Mouse (Mus musculus): ENCODE results near the gene Ncoa4. TPM values are rescaled to one million over a fixed set of nuclear protein-coding genes. Genes with fewer than 3 reads are reported as not detected.
"Not testable (repeated sequence)": the region's sequence is repeated elsewhere in the genome, so short reads cannot be mapped to it uniquely, and the experiment has no call there.

Gene Ncoa4
- polyA plus RNA-seq, 1 experiment from 2014 or later, result 117 TPM

- Histone ChIP-seq H3K4me1 (ENCODE audit: control insufficient read depth, insufficient read depth, low read length) (no peaks in the 10 kb centered on the region), H3K27ac (ENCODE audit: low read depth, low read length) (no peak overlapping the region), H3K4me3 (ENCODE audit: low read depth, low read length) (no peak overlapping the region), H3K9me3 (ENCODE audit: control insufficient read depth, low read length) (no peaks in the 10 kb centered on the region), H3K36me3 (ENCODE audit: control insufficient read depth, insufficient read depth, low read length) (peaks cover 28% of the 10 kb centered on the region), H3K4me2 (ENCODE audit: low read depth, low read length) (no peak overlapping the region), H3K9ac (replicated peaks; ENCODE audit: low read depth, low read length) (no peak overlapping the region), H3K27me3 (ENCODE audit: control insufficient read depth, insufficient read depth, low read length) (no peaks in the 10 kb centered on the region)
- ATAC-seq (ENCODE audit: low read depth), result no peak
- 91% methylated on average over 10 of the region's 10 CpGs for WGBS
These were observed 19.9 kb downstream of the Ncoa4 start for GRCm38 (mm10) chr14:32179393-32180195.

GRCm38 (mm10) chr14:32180861-32181260 lies 21.2 kb downstream of the Ncoa4 start:
- 91% methylated on average over 6 of the region's 6 CpGs for WGBS
- Histone ChIP-seq H3K4me2 (ENCODE audit: low read depth, low read length) (no peak overlapping the region), H3K4me1 (ENCODE audit: control insufficient read depth, insufficient read depth, low read length) (no peaks in the 10 kb centered on the region), H3K27ac (ENCODE audit: low read depth, low read length) (no peak overlapping the region), H3K36me3 (ENCODE audit: control insufficient read depth, insufficient read depth, low read length) (peaks cover 36% of the 10 kb centered on the region), H3K9ac (replicated peaks; ENCODE audit: low read depth, low read length) (no peak overlapping the region), H3K9me3 (ENCODE audit: control insufficient read depth, low read length) (no peaks in the 10 kb centered on the region), H3K4me3 (ENCODE audit: low read depth, low read length) (no peak overlapping the region), H3K27me3 (ENCODE audit: control insufficient read depth, insufficient read depth, low read length) (no peaks in the 10 kb centered on the region)
- ATAC-seq (ENCODE audit: low read depth), result no peak

- ATAC-seq (ENCODE audit: low read depth), result no peak
- Histone ChIP-seq H3K27ac (ENCODE audit: low read depth, low read length) (no peak overlapping the region), H3K4me3 (ENCODE audit: low read depth, low read length) (no peak overlapping the region), H3K9me3 (ENCODE audit: control insufficient read depth, low read length) (no peaks in the 10 kb centered on the region), H3K27me3 (ENCODE audit: control insufficient read depth, insufficient read depth, low read length) (no peaks in the 10 kb centered on the region), H3K4me1 (ENCODE audit: control insufficient read depth, insufficient read depth, low read length) (no peaks in the 10 kb centered on the region), H3K36me3 (ENCODE audit: control insufficient read depth, insufficient read depth, low read length) (peaks cover 64% of the 10 kb centered on the region), H3K4me2 (ENCODE audit: low read depth, low read length) (no peak overlapping the region), H3K9ac (replicated peaks; ENCODE audit: low read depth, low read length) (no peak overlapping the region)
- 98% methylated on average over 4 of the region's 4 CpGs for WGBS
These were observed 24.2 kb downstream of the Ncoa4 start for GRCm38 (mm10) chr14:32183846-32184245.

- Histone ChIP-seq H3K9me3 (ENCODE audit: control insufficient read depth, low read length) (no peaks in the 10 kb centered on the region), H3K36me3 (ENCODE audit: control insufficient read depth, insufficient read depth, low read length) (peaks cover 50% of the 10 kb centered on the region), H3K9ac (replicated peaks; ENCODE audit: low read depth, low read length) (no peak overlapping the region), H3K4me2 (ENCODE audit: low read depth, low read length) (no peak overlapping the region), H3K27me3 (ENCODE audit: control insufficient read depth, insufficient read depth, low read length) (no peaks in the 10 kb centered on the region), H3K27ac (ENCODE audit: low read depth, low read length) (no peak overlapping the region), H3K4me1 (ENCODE audit: control insufficient read depth, insufficient read depth, low read length) (no peaks in the 10 kb centered on the region), H3K4me3 (ENCODE audit: low read depth, low read length) (no peak overlapping the region)
- no peak for ATAC-seq (ENCODE audit: low read depth)
- 90% methylated on average over 6 of the region's 6 CpGs for WGBS
These were observed 31.1 kb downstream of the Ncoa4 start for GRCm38 (mm10) chr14:32190627-32191391.

- H3K4me2 ChIP-seq (ENCODE audit: low read depth, low read length), result no peak overlapping the region
- H3K9ac ChIP-seq (replicated peaks; ENCODE audit: low read depth, low read length), result no peak overlapping the region
- H3K36me3 ChIP-seq (ENCODE audit: control insufficient read depth, insufficient read depth, low read length), result peaks cover 43% of the 10 kb centered on the region
- H3K9me3 ChIP-seq (ENCODE audit: control insufficient read depth, low read length), result no peaks in the 10 kb centered on the region
- no peaks in the 10 kb centered on the region for H3K4me1 ChIP-seq (ENCODE audit: control insufficient read depth, insufficient read depth, low read length)
- ATAC-seq (ENCODE audit: low read depth), result no peak
- no peak overlapping the region for H3K4me3 ChIP-seq (ENCODE audit: low read depth, low read length)
- WGBS, result 92% methylated on average over 5 of the region's 5 CpGs
- no peak overlapping the region for H3K27ac ChIP-seq (ENCODE audit: low read depth, low read length)
- no peaks in the 10 kb centered on the region for H3K27me3 ChIP-seq (ENCODE audit: control insufficient read depth, insufficient read depth, low read length)
These were observed 32.3 kb downstream of the Ncoa4 start for GRCm38 (mm10) chr14:32191926-32192325.

- Histone ChIP-seq H3K4me3 (ENCODE audit: low read depth, low read length) (no peak overlapping the region), H3K27ac (ENCODE audit: low read depth, low read length) (no peak overlapping the region), H3K36me3 (ENCODE audit: control insufficient read depth, insufficient read depth, low read length) (peaks cover 43% of the 10 kb centered on the region), H3K27me3 (ENCODE audit: control insufficient read depth, insufficient read depth, low read length) (no peaks in the 10 kb centered on the region), H3K9ac (replicated peaks; ENCODE audit: low read depth, low read length) (no peak overlapping the region), H3K4me1 (ENCODE audit: control insufficient read depth, insufficient read depth, low read length) (no peaks in the 10 kb centered on the region), H3K4me2 (ENCODE audit: low read depth, low read length) (no peak overlapping the region), H3K9me3 (ENCODE audit: control insufficient read depth, low read length) (no peaks in the 10 kb centered on the region)
- no peak for ATAC-seq (ENCODE audit: low read depth)
- WGBS, result 56% methylated on average over 3 of the region's 3 CpGs
These were observed 32.8 kb downstream of the Ncoa4 start for GRCm38 (mm10) chr14:32192437-32192836.

GRCm38 (mm10) chr14:32193557-32193956 lies 33.9 kb downstream of the Ncoa4 start:
- H3K9me3 ChIP-seq (ENCODE audit: control insufficient read depth, low read length); H3K27ac ChIP-seq (ENCODE audit: low read depth, low read length); H3K4me1 ChIP-seq (ENCODE audit: control insufficient read depth, insufficient read depth, low read length); ATAC-seq (ENCODE audit: low read depth); H3K27me3 ChIP-seq (ENCODE audit: control insufficient read depth, insufficient read depth, low read length); H3K4me2 ChIP-seq (ENCODE audit: low read depth, low read length); H3K9ac ChIP-seq (replicated peaks; ENCODE audit: low read depth, low read length); H3K4me3 ChIP-seq (ENCODE audit: low read depth, low read length): not testable (repeated sequence)
- 84% methylated on average over 5 of the region's 5 CpGs for WGBS
- H3K36me3 ChIP-seq (ENCODE audit: control insufficient read depth, insufficient read depth, low read length), result peaks cover 39% of the 10 kb centered on the region

GRCm38 (mm10) chr14:32201354-32201753 lies 41.7 kb downstream of the Ncoa4 start:
- peaks cover 18% of the 10 kb centered on the region for H3K4me1 ChIP-seq (ENCODE audit: control insufficient read depth, insufficient read depth, low read length)
- H3K4me3 ChIP-seq (ENCODE audit: low read depth, low read length), result peak overlapping the region; percentile 100
- H3K27me3 ChIP-seq (ENCODE audit: control insufficient read depth, insufficient read depth, low read length), result peaks cover 3% of the 10 kb centered on the region; the same call in 1 of the 2 replicates
- peak overlapping the region; percentile 57 for H3K4me2 ChIP-seq (ENCODE audit: low read depth, low read length)
- peak; percentile 21; the same call in 1 of the 2 replicates for ATAC-seq (ENCODE audit: low read depth)
- H3K36me3 ChIP-seq (ENCODE audit: control insufficient read depth, insufficient read depth, low read length), result peaks cover 18% of the 10 kb centered on the region
- H3K9me3 ChIP-seq (ENCODE audit: control insufficient read depth, low read length), result no peaks in the 10 kb centered on the region
- H3K27ac ChIP-seq (ENCODE audit: low read depth, low read length), result no peak overlapping the region
- under 1% methylated on average over 26 of the region's 26 CpGs for WGBS
- peak overlapping the region; percentile 54 for H3K9ac ChIP-seq (replicated peaks; ENCODE audit: low read depth, low read length)
